Mouse (Mus musculus) ZHBTc4 (cell line): ENCODE results near the gene Ddx60.
A peak's percentile ranks its signal among the peaks of the same experiment; 100 is the strongest.

Source experiments
- DNase-seq: peaks from one replicate; pipeline ENCODE4 v3.0.0-alpha.2; 2011; ENCODE audit warnings: low read depth, low spot score

Ddx60 gene

GRCm38 (mm10) chr8:61985703-61986475, 58.0 kb downstream of the Ddx60 start:
- DNase-seq: peak; percentile 17

GRCm38 (mm10) chr8:61989464-61989863, 61.6 kb downstream of the Ddx60 start:
- DNase-seq: peak; percentile 6

- DNase-seq: no peak
Observed at GRCm38 (mm10) chr8:61992796-61993195, 64.9 kb downstream of the Ddx60 start.

- no peak for DNase-seq
Observed at GRCm38 (mm10) chr8:61997125-61997524, 69.2 kb downstream of the Ddx60 start.

GRCm38 (mm10) chr8:62014166-62014565, 86.3 kb downstream of the Ddx60 start:
- no peak for DNase-seq

GRCm38 (mm10) chr8:62014582-62014981, 86.7 kb downstream of the Ddx60 start:
- no peak for DNase-seq

GRCm38 (mm10) chr8:62034351-62034750, 106.5 kb downstream of the Ddx60 start:
- DNase-seq: peak; percentile 5

- peak; percentile 32 for DNase-seq
Observed at GRCm38 (mm10) chr8:62046809-62047208, 118.9 kb downstream of the Ddx60 start.

- peak; percentile 21 for DNase-seq
Observed at GRCm38 (mm10) chr8:62060357-62060756, 132.5 kb downstream of the Ddx60 start.

GRCm38 (mm10) chr8:62068305-62068704, 140.4 kb downstream of the Ddx60 start:
- no peak for DNase-seq

- DNase-seq: peak; percentile 48
Observed at GRCm38 (mm10) chr8:62080195-62080802, 152.4 kb downstream of the Ddx60 start.

- DNase-seq: no peak
Observed at GRCm38 (mm10) chr8:62081804-62082203, 153.9 kb downstream of the Ddx60 start.
